Mouse (Mus musculus): ENCODE data around the gene Hcls1.

The Hcls1 gene

DNA sequence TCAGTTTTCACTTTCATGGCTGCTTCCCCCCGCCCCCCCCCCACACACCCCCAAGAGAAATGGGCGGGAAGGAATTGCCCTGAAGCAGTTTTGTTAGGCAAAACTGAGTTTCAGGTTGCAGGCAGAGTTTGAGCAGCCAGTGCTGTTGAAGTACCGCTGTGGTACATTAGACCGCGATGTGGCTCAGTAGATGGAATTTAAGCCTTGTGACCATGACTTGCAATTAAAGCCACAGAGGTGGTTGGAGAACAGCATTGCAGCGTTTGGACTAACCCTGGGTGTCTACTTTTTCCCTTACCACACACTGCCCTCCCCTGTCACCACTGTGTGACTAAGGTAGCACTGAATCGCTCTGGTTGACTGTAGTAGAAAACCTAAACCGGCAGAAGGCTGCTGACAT, 54.7 kb downstream of the Hcls1 start:
- no peak for DNase-seq (ENCODE audit: low spot score in 2 of 2)

DNA sequence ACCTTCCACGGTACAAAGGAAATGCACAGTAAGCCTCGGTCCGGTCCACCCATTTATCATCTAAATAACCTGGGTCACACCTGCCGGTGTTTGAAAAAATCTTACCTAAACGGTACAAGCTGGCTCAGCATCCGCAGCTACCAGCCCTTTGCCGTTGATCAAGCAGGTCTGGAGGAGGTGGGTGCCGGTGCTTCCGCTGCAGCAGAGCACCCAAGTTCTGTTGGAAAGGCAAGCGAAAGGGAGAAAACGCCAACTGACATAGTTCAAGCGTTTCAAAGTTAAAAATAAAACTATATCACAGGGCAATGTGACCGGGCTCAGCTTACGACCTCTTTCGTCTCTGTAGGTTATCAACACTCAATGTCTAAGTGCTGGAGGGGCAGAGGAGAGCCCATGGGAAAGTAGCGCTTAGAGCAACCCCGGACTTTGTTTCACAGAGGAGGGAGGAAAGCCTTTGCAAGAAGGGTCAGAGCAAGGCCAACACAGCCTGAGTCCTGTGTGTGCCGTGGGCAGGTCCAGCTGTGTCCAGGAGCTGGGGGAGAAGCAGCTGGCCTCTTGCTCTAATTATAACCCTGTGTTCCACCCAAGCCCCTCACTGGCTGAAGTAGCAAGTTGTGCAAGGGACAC, 55.3 kb downstream of the Hcls1 start, which contains the start of gene Fbxo40:
Fbxo40 (minus strand) TSS at position 469 of the 627 bp plus-strand sequence.
- no peak for DNase-seq (ENCODE audit: low spot score in 2 of 2)

DNA sequence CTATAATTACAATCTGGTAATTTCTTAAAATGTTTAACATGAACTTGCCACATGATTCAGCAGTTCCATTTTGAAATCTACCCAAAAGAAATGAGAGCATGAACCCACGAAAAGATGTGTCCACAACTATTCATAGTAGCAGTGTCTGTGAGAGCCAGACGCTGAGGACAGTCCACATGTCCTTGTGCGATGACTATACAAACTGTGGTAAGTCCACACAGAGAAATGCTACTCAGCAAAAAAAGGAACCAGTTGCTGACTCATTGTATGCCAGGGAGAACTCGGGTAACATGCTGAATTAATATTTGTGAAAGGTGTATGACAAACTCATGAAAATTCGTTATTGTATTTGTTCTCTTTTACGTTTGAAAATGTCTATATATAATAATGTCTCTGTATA, 62.9 kb downstream of the Hcls1 start:
- DNase-seq (ENCODE audit: low spot score in 2 of 2) = no peak

DNA sequence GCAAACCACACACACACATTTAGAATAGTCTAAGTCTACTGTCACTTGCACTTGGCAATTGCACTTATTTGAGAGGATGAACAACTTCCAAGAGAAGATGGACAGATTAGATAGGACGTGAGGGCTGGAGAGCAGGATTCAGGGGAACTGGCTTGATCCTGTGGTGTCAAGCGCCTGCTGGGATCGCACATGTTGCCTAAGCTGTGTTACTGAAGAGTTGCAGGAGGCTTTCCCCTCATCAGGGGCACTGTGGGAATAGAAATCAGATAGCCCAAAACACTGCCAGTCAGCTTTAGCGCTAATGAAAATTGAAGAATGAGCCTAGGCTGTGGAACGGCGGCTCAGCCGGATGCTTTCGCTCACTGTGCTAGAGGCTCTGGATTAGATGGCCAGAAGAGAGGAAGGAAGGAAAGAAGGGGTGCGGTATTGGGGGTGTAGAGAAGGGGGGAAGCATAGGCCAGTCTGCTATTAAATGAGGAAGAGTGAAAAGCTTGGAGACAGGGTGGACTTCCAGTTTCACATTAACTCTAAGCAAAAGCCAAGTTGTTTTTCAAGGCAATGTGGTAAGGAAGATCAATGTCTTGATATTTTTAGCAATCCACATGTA, 64.7 kb downstream of the Hcls1 start:
- DNase-seq (ENCODE audit: low spot score in 2 of 2) = no peak

DNA sequence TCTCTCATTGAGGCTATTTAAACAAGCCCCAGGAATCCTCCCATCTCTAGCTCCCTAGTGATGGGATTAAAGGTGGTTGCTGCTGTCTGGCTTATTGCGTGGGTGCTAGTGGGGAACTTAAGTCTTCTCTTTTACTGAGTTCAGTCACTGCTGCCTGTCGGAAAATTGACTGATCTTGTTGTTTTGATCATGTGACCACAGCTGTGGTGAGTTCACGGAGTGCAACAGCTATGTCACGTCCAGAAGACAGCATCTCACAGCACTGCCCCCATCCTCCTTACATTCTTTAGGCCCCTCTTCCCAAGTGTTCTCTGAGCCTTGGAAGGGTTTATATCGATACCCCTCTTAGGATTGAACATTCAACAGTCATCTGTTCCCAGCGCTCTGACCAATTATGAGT, 74.5 kb downstream of the Hcls1 start:
- DNase-seq (ENCODE audit: low spot score in 2 of 2) = no peak

DNA sequence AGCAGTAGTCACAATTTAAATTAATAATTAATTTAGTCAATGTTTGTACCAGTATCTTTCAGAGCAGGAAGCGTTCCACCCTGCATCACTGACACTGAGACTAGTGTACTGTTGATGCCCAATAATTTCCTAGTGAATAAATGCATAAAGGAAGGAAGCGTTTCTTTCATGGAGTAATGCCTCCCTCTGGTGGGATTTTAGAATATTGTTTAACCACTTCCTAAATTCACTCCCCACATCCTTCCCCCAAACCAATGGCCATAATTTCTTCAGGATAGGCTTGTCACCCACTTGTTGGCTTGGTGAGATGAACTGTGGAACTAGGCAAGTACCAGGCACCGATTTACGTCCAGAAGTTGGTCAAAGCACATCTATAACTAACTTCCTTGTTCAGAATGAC, 75.6 kb downstream of the Hcls1 start:
- DNase-seq (ENCODE audit: low spot score in 2 of 2) = peak; percentile 10 to 26

DNA sequence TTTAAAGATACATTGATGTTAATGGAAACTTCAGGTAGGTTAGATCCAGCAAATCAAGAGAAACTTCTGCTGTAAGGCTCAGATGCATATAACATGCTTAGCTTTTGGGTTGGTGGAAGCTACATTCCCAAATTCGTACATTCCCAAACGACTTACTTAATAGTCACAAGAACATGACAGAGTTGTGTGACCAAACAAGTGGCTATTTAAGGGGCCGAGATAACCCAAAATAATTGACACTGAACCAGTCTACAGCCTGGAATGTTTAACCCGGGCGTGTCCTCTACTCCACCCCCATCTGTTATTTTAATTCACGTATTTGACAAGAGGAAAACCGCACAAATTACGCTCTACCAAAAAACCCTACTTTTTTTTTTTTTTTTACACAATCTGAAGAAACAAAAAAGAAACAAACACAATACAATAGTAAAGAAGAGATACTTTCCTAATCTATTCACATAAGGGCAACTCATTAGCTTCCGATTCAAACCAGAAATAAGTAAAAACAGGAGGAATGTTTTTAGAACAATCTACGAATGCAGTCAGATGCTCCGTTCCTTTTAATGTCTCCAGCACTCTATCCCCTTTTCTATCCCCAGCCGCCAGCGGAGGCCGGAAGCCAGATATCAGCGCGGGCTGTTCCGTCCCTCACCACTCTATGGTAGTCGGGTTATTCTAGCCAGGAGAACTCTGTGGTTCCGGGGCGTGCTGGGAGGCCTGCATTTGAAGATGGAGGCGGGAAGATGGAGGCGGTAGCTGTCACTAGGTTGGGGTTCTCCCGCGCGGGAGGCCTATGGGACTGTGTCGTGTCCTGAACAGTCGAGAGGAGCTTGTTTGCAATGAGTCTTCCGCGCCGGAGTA, 76.5 kb downstream of the Hcls1 start, which contains the start of gene Polq:
Polq (plus strand) TSS at position 726 of the 861 bp plus-strand sequence.
- DNase-seq (ENCODE audit: low spot score in 2 of 2) = peak; percentile 89 to 96

DNA sequence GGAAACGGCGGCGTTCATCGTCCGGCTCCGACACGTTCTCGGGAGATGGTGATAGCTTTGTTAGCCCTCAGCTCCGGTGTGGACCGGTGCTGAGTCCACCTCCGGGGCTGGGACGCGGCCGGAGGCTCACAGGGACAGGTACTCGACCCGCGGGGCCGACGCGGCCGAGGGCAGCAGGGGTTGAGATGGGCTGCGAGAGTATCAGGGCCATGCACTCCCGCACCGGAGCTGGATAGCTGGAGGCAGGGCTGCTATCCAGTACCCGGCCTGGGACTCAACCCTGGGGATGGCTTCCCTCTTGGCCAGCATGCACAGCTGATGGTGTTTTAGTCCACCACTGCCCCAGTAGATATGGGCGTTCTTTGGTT, 77.1 kb downstream of the Hcls1 start:
- DNase-seq (ENCODE audit: low spot score in 2 of 2) = no peak

DNA sequence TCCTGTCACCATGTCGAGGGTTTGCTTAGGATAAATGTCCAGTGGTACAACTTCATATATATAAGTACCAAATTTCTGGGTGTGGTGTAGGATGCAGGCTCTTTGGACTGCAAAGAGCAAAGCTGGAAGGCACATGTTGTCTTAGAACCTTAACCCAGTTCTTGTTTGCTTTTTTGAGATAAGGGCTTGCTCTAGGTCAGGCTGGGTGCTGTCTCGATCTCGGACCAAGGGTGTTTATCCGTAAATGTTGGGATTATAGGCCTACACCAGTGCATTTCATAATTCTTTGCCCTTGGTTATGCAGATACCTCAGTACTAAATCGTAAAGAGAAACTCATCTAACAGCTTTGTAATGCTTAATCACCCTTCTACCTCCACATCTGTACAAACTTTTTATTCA, 77.6 kb downstream of the Hcls1 start:
- DNase-seq (ENCODE audit: low spot score in 2 of 2) = no peak

All from right cerebral cortex, adult 2 months (tissue).